Comparison of ENCODE assay signal across 15 mouse cellular contexts in the genomic region with DNA sequence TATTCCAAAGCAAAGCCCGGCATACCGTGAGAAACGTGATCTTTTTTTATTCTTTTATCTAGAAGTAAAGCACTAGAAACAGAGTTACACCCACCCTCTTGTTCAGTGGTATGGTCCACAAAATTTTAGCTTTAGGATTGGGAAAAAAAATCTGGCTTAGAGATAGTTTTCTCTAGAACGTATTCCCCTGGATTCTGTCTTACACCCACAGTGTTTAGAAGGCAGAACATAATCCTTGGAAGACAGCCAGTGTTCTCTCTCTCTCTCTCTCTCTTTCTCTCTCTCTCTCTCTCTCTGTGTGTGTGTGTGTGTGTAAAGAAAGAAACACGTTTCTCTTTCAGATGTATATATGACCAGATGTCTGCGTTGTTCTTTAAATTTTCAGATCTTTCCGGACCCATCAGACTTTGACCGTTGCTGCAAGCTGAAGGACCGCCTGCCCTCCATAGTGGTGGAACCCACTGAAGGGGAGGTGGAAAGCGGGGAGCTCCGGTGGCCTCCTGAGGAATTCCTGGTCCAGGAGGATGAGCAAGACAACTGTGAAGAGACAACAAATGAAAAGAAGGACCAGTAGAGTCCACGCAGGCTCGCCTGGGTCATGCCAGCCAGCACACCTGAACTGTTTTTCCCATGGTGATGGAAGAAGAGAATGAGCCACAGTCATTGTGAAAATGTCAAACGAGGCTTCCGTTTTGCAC. TPM values are rescaled to one million over a fixed set of nuclear protein-coding genes. Genes with fewer than 3 reads are reported as not detected.
A peak's percentile ranks its signal among the peaks of the same experiment; 100 is the strongest.
DNase-seq lines count a peak whose midpoint lies in the region; ATAC-seq and TF ChIP-seq lines count a peak whose summit lies in the region.
"Had no signal": no experiment of that assay in that cellular context is flagged by ENCODE, and none has a peak within 500 bp of the region (broad histone marks: within the 10 kb centered on the region; RNA-seq: fewer than 3 reads in every experiment).

No protein-coding gene starts in this region.

- H3K4me3 ChIP-seq in heart, embryonic 14.5 days (ENCODE audit: control insufficient read depth in 1 of 2, insufficient read depth in 1 of 2, low read depth in 1 of 2, low read length in 2 of 2): no peak overlapping the region
- H3K4me3 ChIP-seq in stomach, embryonic 14.5 days (ENCODE audit: low read depth, low read length): no peak overlapping the region
- H3K4me3 ChIP-seq in stomach, postnatal 0 days (ENCODE audit: low read depth, low read length): no peak overlapping the region
- H3K4me3 ChIP-seq: forebrain, embryonic 13.5 days; hindbrain, embryonic 12.5 days; midbrain, embryonic 13.5 days had no signal

- H3K27ac ChIP-seq in heart, embryonic 14.5 days (replicated peaks in 1 of 2; ENCODE audit: control insufficient read depth in 1 of 2, insufficient read depth in 1 of 2, low read depth in 2 of 2, low read length in 2 of 2): peak overlapping the region; percentile 81; a peak in 3 of 4 replicates
- peak overlapping the region; percentile 6; the same call in 1 of the 2 replicates for H3K27ac ChIP-seq in stomach, embryonic 14.5 days (ENCODE audit: low read length)
- H3K27ac ChIP-seq in stomach, postnatal 0 days (replicated peaks): no peak overlapping the region
- H3K27ac ChIP-seq: forebrain, embryonic 13.5 days; hindbrain, embryonic 12.5 days; midbrain, embryonic 13.5 days had no signal

- H3K4me1 ChIP-seq in heart, embryonic 14.5 days (ENCODE audit: control insufficient read depth in 2 of 2, insufficient read depth in 2 of 2, low read length in 2 of 2): peaks cover 45 to 71% of the 10 kb centered on the region in 2 experiments
- peaks cover 21% of the 10 kb centered on the region for H3K4me1 ChIP-seq in stomach, embryonic 14.5 days (ENCODE audit: control insufficient read depth, insufficient read depth, low read length)
- H3K4me1 ChIP-seq in stomach, postnatal 0 days (replicated peaks; ENCODE audit: control insufficient read depth, insufficient read depth): peaks cover 6% of the 10 kb centered on the region
- H3K4me1 ChIP-seq: forebrain, embryonic 13.5 days had no signal

- H3K9ac ChIP-seq in heart, embryonic 14.5 days (ENCODE audit: low read length): peak overlapping the region; percentile 49; the same call in 1 of the 2 replicates
- no peak overlapping the region for H3K9ac ChIP-seq in stomach, embryonic 14.5 days (replicated peaks; ENCODE audit: low read depth, low read length)
- H3K9ac ChIP-seq in stomach, postnatal 0 days (ENCODE audit: low read length): no peak overlapping the region
- H3K9ac ChIP-seq: forebrain, embryonic 13.5 days; hindbrain, embryonic 12.5 days; midbrain, embryonic 13.5 days had no signal

- DNase-seq in heart, adult 18-20 months: no peak
- DNase-seq in stomach, postnatal 0 days (ENCODE audit: low spot score): no peak
- DNase-seq in naive thymus-derived CD4-positive, alpha-beta T cell, adult 2 months (ENCODE audit: low read depth): peak; percentile 44
- DNase-seq in B cell, adult 2 months: no peak
- DNase-seq in adrenal gland, postnatal 4 days (ENCODE audit: low spot score in 2 of 2): no peak
- DNase-seq: cerebellum, adult 18-20 months; kidney, adult 8-10 months; liver; lung, postnatal 36 days; right cerebral cortex, postnatal 25 days had no signal

- no peak for ATAC-seq in heart, embryonic 14.5 days (ENCODE audit: insufficient number of reproducible peaks, insufficient read depth, low FRiP score, low read depth)
- ATAC-seq in stomach, embryonic 14.5 days (ENCODE audit: insufficient number of reproducible peaks, insufficient read depth, low FRiP score, low read depth): no peak
- no peak for ATAC-seq in stomach, postnatal 0 days (ENCODE audit: low FRiP score, low TSS enrichment)
- ATAC-seq: forebrain, embryonic 13.5 days; midbrain, embryonic 13.5 days had no signal

- no peaks in the 10 kb centered on the region for H3K9me3 ChIP-seq in heart, embryonic 14.5 days (ENCODE audit: control insufficient read depth, low read length)
- no peaks in the 10 kb centered on the region for H3K9me3 ChIP-seq in stomach, embryonic 14.5 days (ENCODE audit: control insufficient read depth, low read depth, low read length)
- no peaks in the 10 kb centered on the region for H3K9me3 ChIP-seq in stomach, postnatal 0 days (ENCODE audit: control insufficient read depth, low read length)
- H3K9me3 ChIP-seq: forebrain, embryonic 13.5 days; hindbrain, embryonic 12.5 days had no signal

- 76% methylated on average over 15 of the region's 15 CpGs for WGBS in heart, embryonic 14.5 days
- 75% methylated on average over 15 of the region's 15 CpGs for WGBS in stomach, embryonic 14.5 days
- 72% methylated on average over 15 of the region's 15 CpGs for WGBS in stomach, postnatal 0 days

- peaks cover 90% of the 10 kb centered on the region for H3K36me3 ChIP-seq in heart, embryonic 14.5 days (ENCODE audit: control insufficient read depth, insufficient read depth, low read length)
- H3K36me3 ChIP-seq in stomach, embryonic 14.5 days (ENCODE audit: control insufficient read depth, insufficient read depth, low read length): peaks cover 12% of the 10 kb centered on the region; the same call in 1 of the 2 replicates
- peaks cover 2% of the 10 kb centered on the region; the same call in 1 of the 2 replicates for H3K36me3 ChIP-seq in stomach, postnatal 0 days (ENCODE audit: control insufficient read depth, insufficient read depth, low read length)

- no peaks in the 10 kb centered on the region for H3K27me3 ChIP-seq in heart, embryonic 14.5 days (ENCODE audit: control insufficient read depth, insufficient read depth, low read length)
- H3K27me3 ChIP-seq in stomach, embryonic 14.5 days (ENCODE audit: control insufficient read depth, insufficient read depth, low read length): no peaks in the 10 kb centered on the region
- no peaks in the 10 kb centered on the region for H3K27me3 ChIP-seq in stomach, postnatal 0 days (ENCODE audit: control insufficient read depth, insufficient read depth, low read length)
- H3K27me3 ChIP-seq: forebrain, embryonic 13.5 days; hindbrain, embryonic 12.5 days; midbrain, embryonic 13.5 days had no signal

- no peak for TF ChIP-seq EP300 in stomach, postnatal 0 days (optimal IDR thresholded peaks at IDR 0.05)

- no peak for TF ChIP-seq CTCF in stomach, postnatal 0 days (IDR thresholded peaks at IDR 0.05; ENCODE audit: low read depth)

- no peak overlapping the region for H3K4me2 ChIP-seq in heart, embryonic 14.5 days (ENCODE audit: low read length)
- no peak overlapping the region for H3K4me2 ChIP-seq in stomach, embryonic 14.5 days (replicated peaks; ENCODE audit: low read depth, low read length)
- H3K4me2 ChIP-seq in stomach, postnatal 0 days (replicated peaks; ENCODE audit: low read depth): no peak overlapping the region
- H3K4me2 ChIP-seq: forebrain, embryonic 13.5 days; hindbrain, embryonic 12.5 days; midbrain, embryonic 13.5 days had no signal

RNA-seq across cellular contexts. Expression of gene Lbh, which starts 20.9 kb away (rescaled TPM):
- 28.8 and 36.2 TPM in 2 replicates for polyA plus RNA-seq in heart, embryonic 14.5 days (2014; fragmentation: Nextera tagmentation; extraction: Ambion mirVana)
- 100 to 1,000 TPM; 432 to 483 TPM for total RNA-seq in heart, adult 18-20 months (2021)
- polyA plus RNA-seq in stomach, embryonic 14.5 days (2014; fragmentation: Nextera tagmentation; extraction: Ambion mirVana): 4.6 and 5.1 TPM in 2 replicates
- 2.0 and 2.7 TPM in 2 replicates for polyA plus RNA-seq in stomach, postnatal 0 days (2015; fragmentation: Nextera tagmentation; extraction: Ambion mirVana)
- total RNA-seq in adrenal gland, postnatal 4 days (2021): 10 to 100 TPM; 69.9 to 88.9 TPM
